Mouse (Mus musculus): ENCODE results near the gene Pikfyve. TPM values are rescaled to one million over a fixed set of nuclear protein-coding genes. Genes with fewer than 3 reads are reported as not detected.
"Not testable (repeated sequence)": the region's sequence is repeated elsewhere in the genome, so short reads cannot be mapped to it uniquely, and the experiment has no call there.

The Pikfyve gene
- polyA plus RNA-seq, 1 experiment from 2014 or later, result 8.8 TPM

DNA sequence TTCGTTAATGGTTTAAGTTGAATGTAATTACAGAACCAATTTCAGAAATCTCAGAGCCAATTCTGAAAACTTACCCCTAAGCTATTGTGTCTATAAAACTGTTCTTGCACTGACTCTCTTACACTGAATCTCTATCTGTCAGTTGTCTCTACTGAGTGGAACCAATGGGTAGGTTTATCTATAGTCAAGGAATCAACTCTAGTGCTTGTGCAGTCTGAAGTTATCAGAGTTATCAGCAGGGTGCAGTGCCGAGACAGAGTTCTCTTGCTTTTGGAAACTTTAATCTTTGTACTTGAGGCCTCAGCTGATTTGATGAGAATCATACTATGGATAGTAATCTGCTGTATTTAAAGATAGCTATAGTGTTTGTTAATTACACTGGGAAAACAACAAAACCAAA is 11.9 kb downstream of the Pikfyve start:
- H3K36me3 ChIP-seq (ENCODE audit: control insufficient read depth, insufficient read depth, low read length), result peaks cover 12% of the 10 kb centered on the region

GRCm38 (mm10) chr1:65198861-65199260 is 12.4 kb downstream of the Pikfyve start:
- ATAC-seq (ENCODE audit: low read depth), result no peak
- 90% methylated on average over 2 of the region's 2 CpGs for WGBS

More for the DNA sequence above, 11.9 kb downstream of the Pikfyve start:
- Histone ChIP-seq H3K4me2 (ENCODE audit: low read depth, low read length) (no peak overlapping the region), H3K9ac (ENCODE audit: low read length) (no peak overlapping the region), H3K4me3 (ENCODE audit: low read length) (no peak overlapping the region), H3K27me3 (ENCODE audit: control insufficient read depth, insufficient read depth, low read depth, low read length) (no peaks in the 10 kb centered on the region), H3K4me1 (replicated peaks; ENCODE audit: control insufficient read depth, insufficient read depth, low read length) (no peaks in the 10 kb centered on the region), H3K9me3 (ENCODE audit: control insufficient read depth, low read length) (no peaks in the 10 kb centered on the region), H3K27ac (ENCODE audit: low read length) (no peak overlapping the region)
- 87% methylated on average over 2 of the region's 2 CpGs for WGBS
- ATAC-seq (ENCODE audit: low read depth), result no peak

DNA sequence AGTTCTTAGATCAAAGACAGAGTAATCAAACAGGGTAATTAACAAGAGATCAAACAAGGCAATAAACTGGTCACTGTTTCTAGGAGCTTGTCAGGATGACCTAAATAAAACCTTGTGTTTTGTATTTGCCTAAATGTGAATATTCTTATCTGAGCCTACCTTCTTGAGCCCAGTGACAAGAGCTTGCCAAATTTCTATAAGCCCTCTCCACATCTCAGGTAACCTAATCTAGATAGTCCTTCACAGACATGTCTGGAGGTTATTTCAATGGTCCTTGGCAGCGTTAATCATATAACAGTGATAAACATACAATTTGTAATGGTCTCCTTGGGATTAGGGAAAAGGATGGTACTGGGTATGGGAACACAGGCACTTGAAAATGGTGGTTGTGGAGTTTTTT is 17.8 kb downstream of the Pikfyve start:
- Histone ChIP-seq H3K9ac (ENCODE audit: low read length) (no peak overlapping the region), H3K4me3 (ENCODE audit: low read length) (no peak overlapping the region), H3K36me3 (ENCODE audit: control insufficient read depth, insufficient read depth, low read length) (peaks cover 20% of the 10 kb centered on the region), H3K9me3 (ENCODE audit: control insufficient read depth, low read length) (0 out of 2 replicates have a peak, but pooled peaks cover 2% of the 10 kb centered on the region), H3K27me3 (ENCODE audit: control insufficient read depth, insufficient read depth, low read depth, low read length) (no peaks in the 10 kb centered on the region), H3K4me2 (ENCODE audit: low read depth, low read length) (no peak overlapping the region), H3K27ac (ENCODE audit: low read length) (no peak overlapping the region), H3K4me1 (replicated peaks; ENCODE audit: control insufficient read depth, insufficient read depth, low read length) (no peaks in the 10 kb centered on the region)
- ATAC-seq (ENCODE audit: low read depth), result no peak
- WGBS, result 83% methylated on average over 1 of the region's 1 CpGs

More at GRCm38 (mm10) chr1:65198861-65199260, 12.4 kb downstream of the Pikfyve start:
- H3K4me3 ChIP-seq (ENCODE audit: low read length), result no peak overlapping the region
- peaks cover 14% of the 10 kb centered on the region for H3K36me3 ChIP-seq (ENCODE audit: control insufficient read depth, insufficient read depth, low read length)
- no peaks in the 10 kb centered on the region for H3K9me3 ChIP-seq (ENCODE audit: control insufficient read depth, low read length)
- no peak overlapping the region for H3K4me2 ChIP-seq (ENCODE audit: low read depth, low read length)
- H3K27ac ChIP-seq (ENCODE audit: low read length), result no peak overlapping the region
- no peaks in the 10 kb centered on the region for H3K27me3 ChIP-seq (ENCODE audit: control insufficient read depth, insufficient read depth, low read depth, low read length)
- H3K4me1 ChIP-seq (replicated peaks; ENCODE audit: control insufficient read depth, insufficient read depth, low read length), result no peaks in the 10 kb centered on the region
- no peak overlapping the region for H3K9ac ChIP-seq (ENCODE audit: low read length)

GRCm38 (mm10) chr1:65213214-65213613 is 26.7 kb downstream of the Pikfyve start:
- Histone ChIP-seq H3K27me3 (ENCODE audit: control insufficient read depth, insufficient read depth, low read depth, low read length) (no peaks in the 10 kb centered on the region), H3K4me3 (ENCODE audit: low read length) (no peak overlapping the region), H3K4me1 (replicated peaks; ENCODE audit: control insufficient read depth, insufficient read depth, low read length) (no peaks in the 10 kb centered on the region), H3K36me3 (ENCODE audit: control insufficient read depth, insufficient read depth, low read length) (peaks cover 13% of the 10 kb centered on the region), H3K9ac (ENCODE audit: low read length) (no peak overlapping the region), H3K27ac (ENCODE audit: low read length) (no peak overlapping the region), H3K4me2 (ENCODE audit: low read depth, low read length) (no peak overlapping the region), H3K9me3 (ENCODE audit: control insufficient read depth, low read length) (peaks cover 6% of the 10 kb centered on the region; the same call in 1 of the 2 replicates)
- WGBS, result 85% methylated on average over 2 of the region's 2 CpGs
- ATAC-seq (ENCODE audit: low read depth), result no peak

GRCm38 (mm10) chr1:65217567-65217966 is 31.1 kb downstream of the Pikfyve start:
- Histone ChIP-seq H3K9me3 (ENCODE audit: control insufficient read depth, low read length) (no peaks in the 10 kb centered on the region), H3K4me1 (replicated peaks; ENCODE audit: control insufficient read depth, insufficient read depth, low read length) (no peaks in the 10 kb centered on the region), H3K4me2 (ENCODE audit: low read depth, low read length) (no peak overlapping the region), H3K4me3 (ENCODE audit: low read length) (no peak overlapping the region), H3K36me3 (ENCODE audit: control insufficient read depth, insufficient read depth, low read length) (peaks cover 5% of the 10 kb centered on the region), H3K27me3 (ENCODE audit: control insufficient read depth, insufficient read depth, low read depth, low read length) (no peaks in the 10 kb centered on the region), H3K9ac (ENCODE audit: low read length) (no peak overlapping the region), H3K27ac (ENCODE audit: low read length) (no peak overlapping the region)
- WGBS, result 73% methylated on average over 2 of the region's 2 CpGs
- no peak for ATAC-seq (ENCODE audit: low read depth)

DNA sequence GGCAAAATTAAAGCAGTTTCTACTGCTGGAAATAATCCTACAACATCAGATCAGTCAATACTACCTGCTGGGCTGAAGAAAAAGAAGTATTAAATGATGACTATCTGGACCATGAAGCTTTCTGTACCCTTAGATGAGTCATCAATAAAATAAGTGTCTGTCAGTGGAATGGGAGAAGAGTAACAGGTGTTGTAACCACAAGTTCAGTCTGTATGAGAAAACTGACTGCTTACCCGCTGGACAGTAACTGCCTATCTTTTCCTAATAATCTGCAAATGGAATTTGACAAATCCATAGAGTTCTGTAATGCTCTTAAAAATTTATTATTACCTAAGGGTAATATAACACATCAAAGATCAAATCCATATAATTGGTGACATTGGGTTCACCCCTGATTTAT is 31.5 kb downstream of the Pikfyve start:
- Histone ChIP-seq H3K9me3 (ENCODE audit: control insufficient read depth, low read length) (no peaks in the 10 kb centered on the region), H3K27ac (ENCODE audit: low read length) (no peak overlapping the region), H3K4me2 (ENCODE audit: low read depth, low read length) (no peak overlapping the region), H3K9ac (ENCODE audit: low read length) (no peak overlapping the region), H3K4me1 (replicated peaks; ENCODE audit: control insufficient read depth, insufficient read depth, low read length) (no peaks in the 10 kb centered on the region), H3K27me3 (ENCODE audit: control insufficient read depth, insufficient read depth, low read depth, low read length) (no peaks in the 10 kb centered on the region), H3K36me3 (ENCODE audit: control insufficient read depth, insufficient read depth, low read length) (peaks cover 5% of the 10 kb centered on the region), H3K4me3 (ENCODE audit: low read length) (no peak overlapping the region)
- no peak for ATAC-seq (ENCODE audit: low read depth)
- 97% methylated on average over 1 of the region's 1 CpGs for WGBS

GRCm38 (mm10) chr1:65223654-65224053 is 37.2 kb downstream of the Pikfyve start:
- no peak overlapping the region for H3K27ac ChIP-seq (ENCODE audit: low read length)
- WGBS, result 90% methylated on average over 2 of the region's 2 CpGs
- H3K36me3 ChIP-seq (ENCODE audit: control insufficient read depth, insufficient read depth, low read length), result peaks cover 12% of the 10 kb centered on the region
- H3K4me3 ChIP-seq (ENCODE audit: low read length), result no peak overlapping the region
- H3K4me2 ChIP-seq (ENCODE audit: low read depth, low read length), result no peak overlapping the region
- H3K27me3 ChIP-seq (ENCODE audit: control insufficient read depth, insufficient read depth, low read depth, low read length), result no peaks in the 10 kb centered on the region
- no peak overlapping the region for H3K9ac ChIP-seq (ENCODE audit: low read length)
- H3K9me3 ChIP-seq (ENCODE audit: control insufficient read depth, low read length), result no peaks in the 10 kb centered on the region
- no peak for ATAC-seq (ENCODE audit: low read depth)
- no peaks in the 10 kb centered on the region for H3K4me1 ChIP-seq (replicated peaks; ENCODE audit: control insufficient read depth, insufficient read depth, low read length)

- no peak overlapping the region for H3K27ac ChIP-seq (ENCODE audit: low read length)
- peaks cover 10% of the 10 kb centered on the region for H3K36me3 ChIP-seq (ENCODE audit: control insufficient read depth, insufficient read depth, low read length)
- no peak overlapping the region for H3K4me3 ChIP-seq (ENCODE audit: low read length)
- H3K27me3 ChIP-seq (ENCODE audit: control insufficient read depth, insufficient read depth, low read depth, low read length), result no peaks in the 10 kb centered on the region
- H3K9ac ChIP-seq (ENCODE audit: low read length), result no peak overlapping the region
- WGBS, result 91% methylated on average over 2 of the region's 2 CpGs
- no peak overlapping the region for H3K4me2 ChIP-seq (ENCODE audit: low read depth, low read length)
- H3K9me3 ChIP-seq (ENCODE audit: control insufficient read depth, low read length), result no peaks in the 10 kb centered on the region
- H3K4me1 ChIP-seq (replicated peaks; ENCODE audit: control insufficient read depth, insufficient read depth, low read length), result no peaks in the 10 kb centered on the region
- no peak for ATAC-seq (ENCODE audit: low read depth)
These were observed 41.2 kb downstream of the Pikfyve start for GRCm38 (mm10) chr1:65227681-65228080.

DNA sequence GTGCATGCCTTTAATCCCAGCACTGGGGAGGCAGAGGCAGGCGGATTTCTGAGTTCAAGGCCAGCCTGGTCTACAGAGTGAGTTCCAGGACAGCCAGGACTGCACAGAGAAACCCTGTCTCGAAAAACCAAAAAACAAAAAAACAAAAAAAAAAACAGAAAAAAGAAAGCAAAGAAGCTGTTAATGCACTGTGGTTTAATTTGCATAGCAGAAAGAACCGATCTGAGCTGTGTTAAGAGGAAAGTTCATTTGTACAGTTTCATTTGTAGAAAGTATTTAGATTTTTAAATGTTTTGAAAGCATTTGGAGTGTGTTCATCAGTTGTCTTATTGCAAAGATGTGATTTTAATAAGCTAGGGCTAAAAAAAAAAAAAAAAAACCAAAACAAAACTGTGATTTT is 43.3 kb downstream of the Pikfyve start:
- 86% methylated on average over 3 of the region's 3 CpGs for WGBS
- H3K9ac ChIP-seq (ENCODE audit: low read length); H3K27me3 ChIP-seq (ENCODE audit: control insufficient read depth, insufficient read depth, low read depth, low read length): not testable (repeated sequence)

DNA sequence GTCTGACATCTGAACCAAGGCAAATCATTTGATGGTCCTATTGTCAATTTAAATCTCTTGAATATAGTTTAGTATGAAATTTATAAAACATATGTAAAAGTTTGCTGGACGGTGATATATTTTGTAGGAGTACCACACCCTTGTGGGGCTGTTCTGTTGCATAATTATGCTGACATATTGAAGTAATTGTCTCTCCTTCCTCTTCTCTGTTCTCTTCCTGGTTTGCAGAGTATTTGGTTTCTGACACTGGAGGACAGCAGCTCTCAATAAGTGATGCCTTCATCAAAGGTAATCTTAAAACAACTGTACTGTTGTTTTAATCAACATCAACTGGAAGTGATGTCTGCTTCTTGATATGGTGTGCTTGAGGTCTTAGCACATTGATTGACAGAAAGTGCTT is 44.1 kb downstream of the Pikfyve start:
- ATAC-seq (ENCODE audit: low read depth), result no peak
- Histone ChIP-seq H3K27ac (ENCODE audit: low read length) (no peak overlapping the region), H3K4me2 (ENCODE audit: low read depth, low read length) (no peak overlapping the region), H3K36me3 (ENCODE audit: control insufficient read depth, insufficient read depth, low read length) (peaks cover 12% of the 10 kb centered on the region), H3K4me1 (replicated peaks; ENCODE audit: control insufficient read depth, insufficient read depth, low read length) (no peaks in the 10 kb centered on the region), H3K9me3 (ENCODE audit: control insufficient read depth, low read length) (no peaks in the 10 kb centered on the region), H3K9ac (ENCODE audit: low read length) (no peak overlapping the region), H3K4me3 (ENCODE audit: low read length) (no peak overlapping the region), H3K27me3 (ENCODE audit: control insufficient read depth, insufficient read depth, low read depth, low read length) (no peaks in the 10 kb centered on the region)
- 86% methylated on average over 1 of the region's 1 CpGs for WGBS

More for the DNA sequence above, 43.3 kb downstream of the Pikfyve start:
- not testable (repeated sequence) for H3K4me3 ChIP-seq (ENCODE audit: low read length); H3K4me2 ChIP-seq (ENCODE audit: low read depth, low read length); H3K27ac ChIP-seq (ENCODE audit: low read length); H3K4me1 ChIP-seq (replicated peaks; ENCODE audit: control insufficient read depth, insufficient read depth, low read length); H3K9me3 ChIP-seq (ENCODE audit: control insufficient read depth, low read length); ATAC-seq (ENCODE audit: low read depth); H3K36me3 ChIP-seq (ENCODE audit: control insufficient read depth, insufficient read depth, low read length)
